Mouse (Mus musculus): ENCODE results near the gene Cmss1. TPM values are rescaled to one million over a fixed set of nuclear protein-coding genes. Genes with fewer than 3 reads are reported as not detected.

Cmss1 gene
- polyA plus RNA-seq, 1 experiment from 2014 or later, result 40.0 TPM

DNA sequence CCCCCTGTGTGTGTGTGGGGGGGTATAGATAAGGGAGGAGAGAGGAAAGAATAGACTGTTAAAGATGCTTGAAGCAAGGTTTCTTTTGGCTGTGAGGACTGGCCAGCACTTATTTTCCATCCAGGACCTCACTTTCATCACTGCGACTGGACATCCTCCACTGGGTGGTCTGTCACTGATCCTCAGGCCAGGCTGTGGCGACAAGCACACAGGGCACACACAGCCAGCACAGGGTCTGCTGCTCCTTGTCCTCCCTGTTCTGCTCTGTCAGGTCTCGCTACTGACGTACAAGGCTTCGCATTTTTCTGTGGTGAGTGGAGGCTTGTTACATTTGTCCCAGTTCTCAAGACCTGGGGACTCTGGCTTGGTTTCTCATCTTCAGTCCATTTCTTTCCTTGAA, 187.3 kb downstream of the Cmss1 start:
- ATAC-seq (ENCODE audit: low FRiP score), result no peak
- no peak overlapping the region for H3K27ac ChIP-seq (replicated peaks)
- no peaks in the 10 kb centered on the region for H3K9me3 ChIP-seq (replicated peaks)
- no peak overlapping the region for H3K9ac ChIP-seq (replicated peaks)
- H3K4me3 ChIP-seq (replicated peaks), result no peak overlapping the region
- no peak overlapping the region for H3K4me2 ChIP-seq
- WGBS, result 80% methylated on average over 5 of the region's 5 CpGs
- H3K27me3 ChIP-seq (replicated peaks), result no peaks in the 10 kb centered on the region
- H3K36me3 ChIP-seq, result no peaks in the 10 kb centered on the region
- peaks cover 20% of the 10 kb centered on the region for H3K4me1 ChIP-seq

DNA sequence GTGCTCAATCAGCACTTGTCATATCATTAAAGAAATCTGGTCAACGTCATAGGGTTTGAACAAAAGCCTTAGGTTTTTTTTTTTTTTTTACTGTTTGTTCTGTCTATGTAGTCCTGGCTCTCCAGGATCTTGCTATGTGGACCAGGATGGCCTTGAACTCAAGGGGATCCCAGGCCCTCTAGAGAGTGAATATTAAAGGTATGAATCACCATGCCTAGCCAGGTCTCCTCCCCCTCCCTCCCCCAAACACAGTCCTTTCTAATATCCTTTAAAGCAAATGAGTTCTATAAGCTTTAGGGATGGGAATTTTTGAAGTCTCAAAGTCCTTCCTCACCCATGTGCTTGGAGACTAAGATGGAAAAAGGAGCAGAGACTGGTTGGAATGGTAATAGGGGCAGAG, 188.7 kb downstream of the Cmss1 start:
- 91% methylated on average over 1 of the region's 1 CpGs for WGBS
- Histone ChIP-seq H3K9ac (replicated peaks) (no peak overlapping the region), H3K27me3 (replicated peaks) (no peaks in the 10 kb centered on the region), H3K4me2 (no peak overlapping the region), H3K4me3 (replicated peaks) (no peak overlapping the region), H3K9me3 (replicated peaks) (no peaks in the 10 kb centered on the region), H3K27ac (replicated peaks) (no peak overlapping the region), H3K4me1 (peaks cover 15% of the 10 kb centered on the region), H3K36me3 (no peaks in the 10 kb centered on the region)
- no peak for ATAC-seq (ENCODE audit: low FRiP score)

DNA sequence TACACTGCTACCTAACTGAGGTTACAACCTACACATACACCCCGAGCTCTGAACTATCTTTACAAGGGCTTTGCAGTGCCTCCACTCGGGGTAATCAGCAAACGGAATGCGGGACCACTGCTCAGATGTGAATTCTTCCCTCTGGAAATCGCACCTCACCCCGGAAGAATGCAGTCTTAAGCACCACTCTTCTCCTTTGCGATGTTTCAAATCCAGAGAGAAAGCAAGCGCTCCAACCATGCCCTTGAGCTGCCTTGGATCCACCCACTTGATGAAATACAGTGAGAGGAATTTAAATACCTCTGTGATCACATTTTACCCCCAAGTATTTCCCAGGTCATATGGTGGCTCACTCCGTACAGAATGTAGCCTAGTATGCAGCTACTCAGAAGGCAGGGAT, 189.6 kb downstream of the Cmss1 start:
- no peaks in the 10 kb centered on the region for H3K9me3 ChIP-seq (replicated peaks)
- no peaks in the 10 kb centered on the region for H3K36me3 ChIP-seq
- no peak overlapping the region for H3K9ac ChIP-seq (replicated peaks)
- no peak for ATAC-seq (ENCODE audit: low FRiP score)
- peaks cover 10% of the 10 kb centered on the region for H3K4me1 ChIP-seq
- H3K27me3 ChIP-seq (replicated peaks), result no peaks in the 10 kb centered on the region
- no peak overlapping the region for H3K27ac ChIP-seq (replicated peaks)
- no peak overlapping the region for H3K4me3 ChIP-seq (replicated peaks)
- 86% methylated on average over 9 of the region's 9 CpGs for WGBS
- H3K4me2 ChIP-seq, result no peak overlapping the region

DNA sequence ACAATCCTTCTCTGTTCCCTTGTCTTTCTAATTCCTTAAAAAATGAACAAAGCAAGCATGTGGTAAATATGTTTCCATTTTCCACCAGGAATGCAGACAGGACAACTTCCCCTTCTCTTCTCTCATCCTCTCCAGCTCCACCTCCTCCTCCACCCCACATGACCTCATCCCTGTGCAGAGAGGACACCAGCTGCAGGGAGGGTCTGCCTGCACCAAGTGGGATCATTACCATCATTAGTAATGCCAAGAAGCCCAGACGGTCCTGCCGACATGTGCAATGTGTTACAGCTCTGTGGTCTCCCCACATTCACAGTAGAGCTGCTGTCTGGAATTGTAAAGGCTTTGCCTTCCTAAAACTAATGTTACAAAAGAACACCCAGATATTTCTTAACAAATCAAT, 190.6 kb downstream of the Cmss1 start:
- Histone ChIP-seq H3K27me3 (replicated peaks) (no peaks in the 10 kb centered on the region), H3K4me2 (no peak overlapping the region), H3K9ac (replicated peaks) (no peak overlapping the region), H3K36me3 (no peaks in the 10 kb centered on the region), H3K4me1 (0 out of 2 replicates have a peak, but pooled peaks cover under 1% of the 10 kb centered on the region), H3K4me3 (replicated peaks) (no peak overlapping the region), H3K27ac (replicated peaks) (no peak overlapping the region), H3K9me3 (replicated peaks) (no peaks in the 10 kb centered on the region)
- ATAC-seq (ENCODE audit: low FRiP score), result no peak
- 38% methylated on average over 2 of the region's 2 CpGs for WGBS

DNA sequence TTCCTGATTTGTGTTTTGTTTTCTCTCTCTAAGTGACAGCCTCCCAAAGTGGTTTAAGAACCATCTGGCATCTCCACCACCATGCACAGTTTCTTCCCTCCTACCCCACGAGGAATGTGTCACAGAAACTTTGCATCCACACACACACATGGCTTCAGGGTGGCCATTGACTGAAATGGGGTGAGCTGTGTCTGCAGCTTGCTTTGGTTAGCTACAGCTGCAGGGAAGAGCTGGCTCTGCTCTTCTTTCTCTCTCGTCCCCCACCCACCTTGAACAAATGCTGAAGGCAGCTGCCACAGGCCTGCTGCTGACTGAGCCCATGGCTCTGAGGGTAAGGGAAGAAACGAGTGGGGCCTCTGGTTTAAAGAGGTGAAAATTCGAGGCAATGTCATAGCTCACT, 193.9 kb downstream of the Cmss1 start:
- Histone ChIP-seq H3K4me1 (no peaks in the 10 kb centered on the region), H3K27me3 (replicated peaks) (no peaks in the 10 kb centered on the region), H3K4me3 (replicated peaks) (no peak overlapping the region), H3K36me3 (no peaks in the 10 kb centered on the region), H3K27ac (replicated peaks) (no peak overlapping the region), H3K9me3 (replicated peaks) (no peaks in the 10 kb centered on the region), H3K4me2 (no peak overlapping the region), H3K9ac (replicated peaks) (no peak overlapping the region)
- 51% methylated on average over 4 of the region's 4 CpGs for WGBS
- no peak for ATAC-seq (ENCODE audit: low FRiP score)

DNA sequence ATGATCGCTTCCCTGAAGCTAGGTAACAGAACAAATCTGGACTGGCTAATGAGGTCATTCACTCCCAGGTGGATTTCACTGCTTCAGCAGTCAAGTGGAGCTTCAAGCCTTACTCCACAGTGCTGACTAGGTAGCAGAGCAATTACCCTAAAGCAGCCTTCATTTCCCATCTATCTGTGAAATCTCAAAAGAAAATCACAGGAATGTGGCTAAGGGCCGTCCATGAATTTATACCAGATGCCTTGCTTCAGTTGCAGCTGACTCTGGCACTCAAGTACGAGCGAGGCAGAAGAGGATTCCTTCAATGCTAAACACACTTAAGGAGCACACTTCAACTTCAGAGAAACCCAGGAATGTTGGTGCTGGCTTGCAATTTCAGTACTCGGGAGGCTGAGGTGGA, 202.8 kb downstream of the Cmss1 start:
- ATAC-seq (ENCODE audit: low FRiP score), result no peak
- Histone ChIP-seq H3K9ac (replicated peaks) (no peak overlapping the region), H3K27me3 (replicated peaks) (no peaks in the 10 kb centered on the region), H3K27ac (replicated peaks) (no peak overlapping the region), H3K4me3 (replicated peaks) (no peak overlapping the region), H3K4me2 (no peak overlapping the region), H3K4me1 (no peaks in the 10 kb centered on the region), H3K36me3 (no peaks in the 10 kb centered on the region), H3K9me3 (replicated peaks) (no peaks in the 10 kb centered on the region)
- 85% methylated on average over 5 of the region's 5 CpGs for WGBS

DNA sequence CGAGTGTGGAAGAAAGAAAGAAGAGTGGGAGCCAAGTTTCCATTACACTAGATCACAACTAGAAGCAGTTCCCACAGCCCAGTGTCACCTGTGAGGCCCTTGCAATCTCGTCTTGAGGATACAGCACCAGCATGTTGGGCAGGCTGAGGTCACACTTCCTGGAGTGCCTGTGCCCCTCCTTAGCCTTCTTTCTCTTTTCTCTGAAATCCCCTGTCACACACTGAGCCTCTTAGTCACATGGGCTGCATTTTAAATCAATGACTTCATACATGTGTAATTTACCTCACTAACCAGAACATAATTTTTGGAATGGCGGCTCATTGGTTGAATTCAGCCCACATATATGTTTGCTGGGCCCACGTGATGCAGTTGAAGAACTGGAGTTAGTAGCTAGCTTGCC, 203.8 kb downstream of the Cmss1 start:
- Histone ChIP-seq H3K4me3 (replicated peaks) (no peak overlapping the region), H3K9me3 (replicated peaks) (no peaks in the 10 kb centered on the region)
- WGBS, result 89% methylated on average over 4 of the region's 4 CpGs

DNA sequence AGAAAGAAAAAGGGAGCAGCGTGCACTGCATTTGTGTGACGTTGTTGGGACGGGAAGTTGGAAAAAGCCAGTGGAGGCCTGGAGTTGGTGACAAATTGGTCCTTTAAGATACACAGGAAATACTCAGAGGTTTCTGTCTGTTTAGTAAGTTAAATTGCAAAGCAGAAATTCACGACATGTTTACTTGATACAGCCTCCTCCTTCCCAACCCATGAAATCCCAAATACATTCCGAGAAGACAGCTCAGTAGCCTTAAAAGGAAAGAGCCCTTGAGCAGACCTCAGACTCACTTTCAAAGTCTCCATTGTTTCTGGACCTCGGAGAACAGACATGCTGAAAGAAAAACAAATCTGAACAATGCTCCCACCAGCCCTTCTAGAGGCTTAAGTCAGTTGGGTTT, 205.0 kb downstream of the Cmss1 start:
- 65% methylated on average over 6 of the region's 6 CpGs for WGBS
- ATAC-seq (ENCODE audit: low FRiP score), result no peak
- no peaks in the 10 kb centered on the region for H3K4me1 ChIP-seq
- H3K4me2 ChIP-seq, result no peak overlapping the region
- no peak overlapping the region for H3K4me3 ChIP-seq (replicated peaks)
- no peaks in the 10 kb centered on the region for H3K36me3 ChIP-seq
- H3K9me3 ChIP-seq (replicated peaks), result no peaks in the 10 kb centered on the region
- H3K27ac ChIP-seq (replicated peaks), result no peak overlapping the region
- no peak overlapping the region for H3K9ac ChIP-seq (replicated peaks)
- H3K27me3 ChIP-seq (replicated peaks), result no peaks in the 10 kb centered on the region

More for the DNA sequence above, 203.8 kb downstream of the Cmss1 start:
- H3K9ac ChIP-seq (replicated peaks), result no peak overlapping the region
- H3K4me1 ChIP-seq, result no peaks in the 10 kb centered on the region
- H3K4me2 ChIP-seq, result no peak overlapping the region
- H3K36me3 ChIP-seq, result no peaks in the 10 kb centered on the region
- no peak for ATAC-seq (ENCODE audit: low FRiP score)
- no peaks in the 10 kb centered on the region for H3K27me3 ChIP-seq (replicated peaks)
- no peak overlapping the region for H3K27ac ChIP-seq (replicated peaks)

DNA sequence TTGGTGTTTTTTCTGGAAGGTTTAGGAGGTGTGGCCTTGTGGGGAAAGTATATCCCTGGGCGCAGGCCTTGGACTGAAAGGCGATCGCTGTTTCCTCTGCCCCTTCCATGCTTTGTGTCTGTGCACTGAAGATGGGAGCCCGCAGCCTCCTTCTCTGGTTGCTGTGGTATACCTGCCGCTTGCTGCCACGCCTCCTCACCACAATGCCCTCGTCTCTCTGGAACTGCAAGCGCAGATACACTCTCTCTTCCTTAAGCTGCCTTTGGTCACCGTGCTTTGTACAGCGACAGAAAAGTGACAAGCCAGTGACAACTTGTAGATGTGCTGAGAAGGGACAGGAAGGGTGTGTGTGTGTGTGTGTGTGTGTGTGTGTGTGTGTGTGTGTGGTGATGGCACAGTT, 207.1 kb downstream of the Cmss1 start:
- WGBS, result 82% methylated on average over 10 of the region's 10 CpGs
- Histone ChIP-seq H3K4me3 (replicated peaks) (no peak overlapping the region), H3K36me3 (no peaks in the 10 kb centered on the region), H3K9me3 (replicated peaks) (no peaks in the 10 kb centered on the region), H3K27me3 (replicated peaks) (no peaks in the 10 kb centered on the region), H3K9ac (replicated peaks) (no peak overlapping the region), H3K27ac (replicated peaks) (no peak overlapping the region), H3K4me2 (no peak overlapping the region), H3K4me1 (no peaks in the 10 kb centered on the region)
- ATAC-seq (ENCODE audit: low FRiP score), result no peak

DNA sequence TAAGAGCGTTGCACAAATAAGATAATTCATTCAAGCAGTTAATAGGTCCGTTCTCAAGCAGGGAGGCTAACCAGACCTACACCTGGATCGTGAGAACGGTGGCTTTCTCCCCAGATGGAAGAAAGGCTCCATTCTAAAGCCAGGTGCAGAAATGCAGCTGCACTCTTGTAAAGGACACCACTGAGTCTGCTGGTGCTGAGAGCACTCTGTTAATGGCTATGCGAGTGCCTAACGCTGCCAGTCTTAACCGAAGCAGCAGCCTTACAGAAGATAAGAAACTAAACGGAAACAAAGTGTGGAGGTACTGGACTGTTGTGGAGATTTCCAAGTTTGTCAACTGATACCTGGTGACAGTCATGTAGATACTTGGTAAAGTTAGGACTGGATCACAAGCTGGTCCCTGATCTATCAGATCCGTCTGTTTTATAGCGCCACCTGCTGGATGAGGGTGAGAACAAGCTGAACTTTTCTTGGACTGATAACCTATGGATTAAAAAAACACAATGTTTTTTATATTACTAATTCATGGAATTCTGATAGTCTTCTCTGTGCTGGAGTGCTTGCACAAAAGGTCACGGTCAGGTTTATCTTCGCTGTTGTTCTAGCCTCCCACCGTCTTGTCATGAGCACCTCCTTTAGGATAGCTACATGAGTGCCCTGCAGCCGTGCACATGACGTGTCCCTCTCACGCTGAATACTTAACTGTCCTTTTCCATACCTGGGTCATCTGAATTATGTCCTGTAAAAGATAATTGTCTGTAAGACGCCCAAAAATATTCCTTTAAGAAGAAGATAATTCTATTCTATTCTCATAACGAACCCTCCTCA, 208.1 kb downstream of the Cmss1 start:
- ATAC-seq (ENCODE audit: low FRiP score), result peak; percentile 58
- Histone ChIP-seq H3K4me3 (replicated peaks) (no peak overlapping the region), H3K27me3 (replicated peaks) (no peaks in the 10 kb centered on the region), H3K4me2 (no peak overlapping the region), H3K36me3 (no peaks in the 10 kb centered on the region), H3K27ac (replicated peaks) (no peak overlapping the region), H3K9me3 (replicated peaks) (no peaks in the 10 kb centered on the region), H3K4me1 (no peaks in the 10 kb centered on the region), H3K9ac (replicated peaks) (no peak overlapping the region)
- WGBS, result 63% methylated on average over 18 of the region's 18 CpGs

DNA sequence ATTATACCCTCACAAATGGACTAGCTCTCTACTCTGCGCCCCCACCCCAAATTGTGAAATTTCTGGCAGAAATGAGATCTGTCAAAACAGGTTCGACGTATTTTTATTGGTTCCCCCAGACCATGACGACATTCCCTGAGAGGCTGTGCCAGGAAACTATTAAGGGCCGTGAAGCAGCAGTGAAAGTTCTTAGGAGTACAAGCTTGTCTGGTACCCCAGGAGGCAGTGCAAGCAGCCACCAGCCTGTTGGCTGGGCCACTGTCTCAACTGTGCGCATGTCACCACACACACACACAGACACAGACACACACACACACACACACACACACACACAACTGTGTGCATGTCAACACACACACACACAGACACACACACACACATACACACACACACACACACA, 208.8 kb downstream of the Cmss1 start:
- ATAC-seq (ENCODE audit: low FRiP score), result no peak
- H3K4me3 ChIP-seq (replicated peaks), result no peak overlapping the region

DNA sequence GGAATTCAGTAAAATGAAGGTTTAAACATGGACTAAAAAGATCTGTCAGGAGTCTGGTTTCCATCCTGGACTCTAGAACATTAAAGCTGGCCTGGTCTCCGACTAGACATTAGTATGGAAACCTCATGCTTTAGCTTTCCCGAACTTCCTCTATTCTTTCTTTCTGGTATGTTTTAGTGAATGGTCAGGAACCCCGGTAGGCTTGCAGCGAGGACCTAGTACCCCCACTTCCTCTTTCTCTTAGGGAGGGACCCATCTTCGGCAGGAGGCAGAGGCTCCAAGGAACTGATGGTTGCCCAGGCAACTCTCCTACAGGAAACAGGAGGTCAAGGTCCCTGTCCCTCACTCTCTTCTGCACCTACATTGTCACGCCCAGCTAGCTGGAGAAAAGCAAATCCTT, 210.4 kb downstream of the Cmss1 start:
- no peak overlapping the region for H3K9ac ChIP-seq (replicated peaks)
- no peak overlapping the region for H3K4me3 ChIP-seq (replicated peaks)
- 82% methylated on average over 6 of the region's 6 CpGs for WGBS
- no peaks in the 10 kb centered on the region for H3K27me3 ChIP-seq (replicated peaks)
- no peak overlapping the region for H3K4me2 ChIP-seq
- no peak overlapping the region for H3K27ac ChIP-seq (replicated peaks)
- no peaks in the 10 kb centered on the region for H3K36me3 ChIP-seq
- no peaks in the 10 kb centered on the region for H3K9me3 ChIP-seq (replicated peaks)
- H3K4me1 ChIP-seq, result 0 out of 2 replicates have a peak, but pooled peaks cover 3% of the 10 kb centered on the region
- ATAC-seq (ENCODE audit: low FRiP score), result no peak

More for the DNA sequence above, 208.8 kb downstream of the Cmss1 start:
- no peak overlapping the region for H3K4me2 ChIP-seq
- 0 out of 2 replicates have a peak, but pooled peaks cover 3% of the 10 kb centered on the region for H3K4me1 ChIP-seq
- 79% methylated on average over 6 of the region's 6 CpGs for WGBS
- H3K9ac ChIP-seq (replicated peaks), result no peak overlapping the region
- no peaks in the 10 kb centered on the region for H3K36me3 ChIP-seq
- H3K27me3 ChIP-seq (replicated peaks), result no peaks in the 10 kb centered on the region
- H3K27ac ChIP-seq (replicated peaks), result no peak overlapping the region
- no peaks in the 10 kb centered on the region for H3K9me3 ChIP-seq (replicated peaks)
